Mouse (Mus musculus) midbrain, embryonic 16.5 days (tissue): ENCODE results near the gene Amhr2. TPM values are rescaled to one million over a fixed set of nuclear protein-coding genes. Genes with fewer than 3 reads are reported as not detected.

ENCODE experiments used
- ATAC-seq: fragments of 200-750 bp; cut with Nextera tagmentation; 2 replicates; pipeline ENCODE4 v1.8.0; 2017; ENCODE audit warnings: moderate TSS enrichment
- H3K27ac ChIP-seq: fragments of 300-500 bp; sonication (generic); 2 replicates; pipeline ENCODE4 v1.5.1; 2014; ENCODE audit warnings: mild to moderate bottlenecking, low read length, mixed read lengths
- H3K27me3 ChIP-seq: fragments of 300-500 bp; sonication (generic); 2 replicates; pipeline ENCODE4 v1.6.1; 2014; ENCODE audit warnings: low read depth, low read length, mixed read lengths; ENCODE audit not compliant: control insufficient read depth, insufficient read depth
- H3K36me3 ChIP-seq: fragments of 300-500 bp; sonication (generic); 2 replicates; pipeline ENCODE4 v1.6.1; 2014; ENCODE audit warnings: mild to moderate bottlenecking, low read length, moderate library complexity, mixed read lengths; ENCODE audit not compliant: control insufficient read depth, insufficient read depth
- H3K4me1 ChIP-seq: fragments of 300-500 bp; sonication (generic); 2 replicates; pipeline ENCODE4 v1.6.1; 2014; ENCODE audit warnings: mild to moderate bottlenecking, low read length, mixed read lengths; ENCODE audit not compliant: control insufficient read depth, insufficient read depth
- H3K4me2 ChIP-seq: fragments of 300-500 bp; sonication (generic); 2 replicates; pipeline ENCODE4 v1.6.1; 2014; ENCODE audit warnings: mild to moderate bottlenecking, low read length, mixed read lengths
- H3K4me3 ChIP-seq: fragments of 300-500 bp; sonication (generic); 2 replicates; pipeline ENCODE4 v1.5.1; 2014; ENCODE audit warnings: low read depth, mild to moderate bottlenecking, low read length, moderate library complexity, mixed read lengths
- H3K9ac ChIP-seq: fragments of 300-500 bp; sonication (generic); 2 replicates; pipeline ENCODE4 v1.6.1; 2014; ENCODE audit warnings: low read depth, low read length, mixed read lengths
- H3K9me3 ChIP-seq: fragments of 300-500 bp; sonication (generic); replicated peaks from 2 replicates; pipeline ENCODE4 v1.6.1; 2014; ENCODE audit warnings: mild to moderate bottlenecking, low read length, mixed read lengths; ENCODE audit not compliant: control insufficient read depth, poor library complexity, severe bottlenecking
- WGBS: fragments of 180-500 bp; shearing (Covaris S2); extraction: QIAGEN DNeasy Blood & Tissue Kit; methylation state at CpG from one replicate; pipeline ENCODE4 v1.1.7; 2014; 5-methylcytosine and 5-hydroxymethylcytosine counted together
- polyA plus RNA-seq: library from polyadenylated mRNA; unstranded; fragments of >200 nt; fragmentation: Nextera tagmentation; extraction: Ambion mirVana; gene quantifications from 2 replicates; pipeline ENCODE4 v1.2.1, GENCODE M21; 2015

The Amhr2 gene
- polyA plus RNA-seq, 1 experiment from 2014 or later = 0.15 TPM

- no peaks in the 10 kb centered on the region for H3K36me3 ChIP-seq
- H3K4me2 ChIP-seq = no peak overlapping the region
- no peak for ATAC-seq
- H3K4me1 ChIP-seq = no peaks in the 10 kb centered on the region
- no peaks in the 10 kb centered on the region for H3K9me3 ChIP-seq
- H3K27me3 ChIP-seq = no peaks in the 10 kb centered on the region
- H3K4me3 ChIP-seq = no peak overlapping the region
- no peak overlapping the region for H3K27ac ChIP-seq
- no peak overlapping the region for H3K9ac ChIP-seq
- WGBS = 75% methylated on average over 8 of the region's 8 CpGs
Observed at GRCm38 (mm10) chr15:102449366-102449765, 4.2 kb downstream of the Amhr2 start.

- H3K4me2 ChIP-seq = no peak overlapping the region
- H3K27me3 ChIP-seq = no peaks in the 10 kb centered on the region
- no peak overlapping the region for H3K4me3 ChIP-seq
- 18% methylated on average over 7 of the region's 7 CpGs for WGBS
- H3K36me3 ChIP-seq = no peaks in the 10 kb centered on the region
- H3K4me1 ChIP-seq = no peaks in the 10 kb centered on the region
- no peak overlapping the region for H3K9ac ChIP-seq
- no peaks in the 10 kb centered on the region for H3K9me3 ChIP-seq
- no peak for ATAC-seq
- no peak overlapping the region for H3K27ac ChIP-seq
Observed at GRCm38 (mm10) chr15:102450928-102451327, 5.8 kb downstream of the Amhr2 start.

GRCm38 (mm10) chr15:102451666-102452430 lies 6.7 kb downstream of the Amhr2 start:
- Histone ChIP-seq H3K4me2 (no peak overlapping the region), H3K9ac (no peak overlapping the region), H3K4me1 (no peaks in the 10 kb centered on the region), H3K27ac (no peak overlapping the region), H3K4me3 (no peak overlapping the region), H3K9me3 (no peaks in the 10 kb centered on the region), H3K36me3 (no peaks in the 10 kb centered on the region), H3K27me3 (no peaks in the 10 kb centered on the region)
- 83% methylated on average over 26 of the region's 26 CpGs for WGBS
- ATAC-seq = no peak

- Histone ChIP-seq H3K9ac (no peak overlapping the region), H3K27me3 (no peaks in the 10 kb centered on the region), H3K4me2 (no peak overlapping the region), H3K36me3 (no peaks in the 10 kb centered on the region), H3K4me3 (no peak overlapping the region), H3K4me1 (peaks cover 17% of the 10 kb centered on the region), H3K9me3 (no peaks in the 10 kb centered on the region), H3K27ac (no peak overlapping the region)
- ATAC-seq = no peak
- WGBS = 39% methylated on average over 6 of the region's 6 CpGs
Observed at GRCm38 (mm10) chr15:102455993-102456392, 10.8 kb downstream of the Amhr2 start.

GRCm38 (mm10) chr15:102458050-102458736 lies 13.0 kb downstream of the Amhr2 start:
- Histone ChIP-seq H3K36me3 (peaks cover 2% of the 10 kb centered on the region), H3K9ac (peak overlapping the region; percentile 3; the same call in 1 of the 2 replicates), H3K27ac (0 out of 2 replicates have a peak overlapping the region, but pooled peaks have one; percentile 6), H3K27me3 (no peaks in the 10 kb centered on the region), H3K4me2 (peak overlapping the region; percentile 61), H3K4me3 (peak overlapping the region; percentile 49), H3K9me3 (no peaks in the 10 kb centered on the region), H3K4me1 (peaks cover 17% of the 10 kb centered on the region)
- 84% methylated on average over 5 of the region's 5 CpGs for WGBS
- peak; percentile 37; the same call in 1 of the 2 replicates for ATAC-seq

- peak within 1 kb of the TSS; percentile 61 for H3K4me2 ChIP-seq
- peaks cover 17% of the 10 kb centered on the region for H3K4me1 ChIP-seq
- peak within 1 kb of the TSS; percentile 69 for H3K9ac ChIP-seq
- no peaks in the 10 kb centered on the region for H3K9me3 ChIP-seq
- H3K27me3 ChIP-seq = no peaks in the 10 kb centered on the region
- H3K4me3 ChIP-seq = peak within 1 kb of the TSS; percentile 49
- 0% methylated on average over 19 of the region's 19 CpGs for WGBS
- peaks cover 7% of the 10 kb centered on the region for H3K36me3 ChIP-seq
- peak within 1 kb of the TSS; percentile 51 for H3K27ac ChIP-seq
- ATAC-seq = peak; percentile 92
Observed at GRCm38 (mm10) chr15:102458904-102459317, 13.7 kb downstream of the Amhr2 start, which contains the start of gene Prr13. Gene Prr13 (plus strand): TSS chr15:102459028.

GRCm38 (mm10) chr15:102459381-102459780 lies 14.2 kb downstream of the Amhr2 start:
- Histone ChIP-seq H3K27ac (peak overlapping the region; percentile 51), H3K4me2 (peak overlapping the region; percentile 61), H3K36me3 (peaks cover 7% of the 10 kb centered on the region), H3K4me3 (peak overlapping the region; percentile 49), H3K4me1 (peaks cover 17% of the 10 kb centered on the region), H3K9ac (peak overlapping the region; percentile 69), H3K27me3 (no peaks in the 10 kb centered on the region), H3K9me3 (no peaks in the 10 kb centered on the region)
- 34% methylated on average over 6 of the region's 6 CpGs for WGBS
- ATAC-seq = 0 out of 2 replicates have a peak, but pooled peaks have one; percentile 47

GRCm38 (mm10) chr15:102459847-102460246 lies 14.7 kb downstream of the Amhr2 start:
- peaks cover 17% of the 10 kb centered on the region for H3K4me1 ChIP-seq
- 73% methylated on average over 5 of the region's 5 CpGs for WGBS
- peak overlapping the region; percentile 49; the same call in 1 of the 2 replicates for H3K4me3 ChIP-seq

GRCm38 (mm10) chr15:102460409-102460808 lies 15.2 kb downstream of the Amhr2 start:
- no peak for ATAC-seq
- H3K27me3 ChIP-seq = no peaks in the 10 kb centered on the region
- peaks cover 7% of the 10 kb centered on the region for H3K36me3 ChIP-seq
- 83% methylated on average over 12 of the region's 12 CpGs for WGBS
- H3K4me2 ChIP-seq = no peak overlapping the region
- H3K4me1 ChIP-seq = peaks cover 17% of the 10 kb centered on the region
- no peak overlapping the region for H3K9ac ChIP-seq
- no peak overlapping the region for H3K4me3 ChIP-seq
- no peak overlapping the region for H3K27ac ChIP-seq
- no peaks in the 10 kb centered on the region for H3K9me3 ChIP-seq

More at GRCm38 (mm10) chr15:102459847-102460246, 14.7 kb downstream of the Amhr2 start:
- no peaks in the 10 kb centered on the region for H3K9me3 ChIP-seq
- no peaks in the 10 kb centered on the region for H3K27me3 ChIP-seq
- H3K9ac ChIP-seq = no peak overlapping the region
- no peak overlapping the region for H3K27ac ChIP-seq
- peaks cover 7% of the 10 kb centered on the region for H3K36me3 ChIP-seq
- peak overlapping the region; percentile 61 for H3K4me2 ChIP-seq
- no peak for ATAC-seq
